Mouse (Mus musculus) megakaryocyte, embryonic 14.5 days (primary cell): ENCODE data around the gene Ntm.

Source experiments
- FLI1 ChIP-seq: IDR thresholded peaks from 2 replicates; pipeline ENCODE4 v1.6.1; 2012; ENCODE audit warnings: low read length, inconsistent platforms, mixed read lengths
- GATA1 ChIP-seq: IDR thresholded peaks from 3 replicates; pipeline ENCODE4 v1.6.1; 2012; ENCODE audit warnings: mixed read lengths, low read length, inconsistent platforms, borderline replicate concordance

- TF ChIP-seq GATA1 (no peak), FLI1 (no peak)
Measured at GRCm38 (mm10) chr9:29222915-29223545, 739.9 kb downstream of the Ntm start.
